Mouse (Mus musculus): ENCODE data around the gene Atf1. TPM values are rescaled to one million over a fixed set of nuclear protein-coding genes. Genes with fewer than 3 reads are reported as not detected.

Atf1 gene
- polyA plus RNA-seq, 2 experiments = 24.9 to 29.7 TPM

DNA sequence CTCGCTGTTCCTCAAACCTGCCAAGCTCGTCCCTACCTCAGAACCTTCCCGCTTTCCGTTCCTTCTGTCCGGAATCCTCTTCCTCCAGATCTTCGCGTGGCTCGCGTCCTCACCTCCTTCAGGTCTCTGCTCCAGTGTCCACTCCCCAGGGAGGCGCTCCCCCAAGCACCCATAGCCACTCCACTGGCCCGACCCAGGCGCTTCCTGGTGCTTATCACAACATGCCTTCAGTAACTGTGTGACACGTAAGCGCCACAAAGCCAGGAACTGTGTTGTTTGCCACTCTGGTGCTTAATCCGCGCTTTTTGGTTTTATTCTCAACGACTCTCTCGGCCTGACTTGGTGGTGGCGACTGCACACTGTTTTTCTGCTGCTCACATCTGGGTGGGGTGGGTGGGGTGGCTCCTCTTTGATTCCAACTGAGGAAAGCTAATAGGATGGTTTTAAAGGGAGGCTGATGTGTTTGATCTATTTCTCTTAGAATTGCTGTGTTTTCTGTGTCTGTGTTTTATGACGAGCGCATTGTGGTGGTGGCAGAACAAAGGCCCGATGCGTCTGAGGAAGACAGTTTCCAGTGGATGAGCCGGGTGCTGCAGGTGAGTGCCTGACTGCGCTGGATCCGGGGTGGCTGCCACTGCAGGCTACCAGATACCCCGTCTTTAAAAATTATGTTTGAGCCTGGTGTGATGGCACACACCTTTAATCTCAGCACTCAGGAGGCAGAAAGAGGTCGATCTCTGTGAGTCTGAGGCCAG, 44.9 kb upstream of the Atf1 start:
- no peak for TF ChIP-seq EP300 (IDR thresholded peaks at IDR 0.05; ENCODE audit: low read depth)
- ATAC-seq (ENCODE audit: insufficient read depth) = no peak
- no peaks in the 10 kb centered on the region for H3K27me3 ChIP-seq (ENCODE audit: control insufficient read depth, insufficient read depth, low read length)
- no peak overlapping the region for H3K4me2 ChIP-seq (ENCODE audit: low read depth)
- WGBS (ENCODE audit: insufficient replicate concordance) = 81% methylated on average over 28 of the region's 28 CpGs
- H3K9me3 ChIP-seq (ENCODE audit: control insufficient read depth, low read length) = no peaks in the 10 kb centered on the region
- no peak overlapping the region for H3K9ac ChIP-seq (replicated peaks)
- no peak overlapping the region for H3K4me3 ChIP-seq (ENCODE audit: insufficient read depth in 1 of 2, low read depth in 2 of 2, low read length in 2 of 2)
- no peak for DNase-seq (ENCODE audit: low read depth in 3 of 3, low spot score in 3 of 3)
- no peaks in the 10 kb centered on the region; the same call in 1 of the 2 replicates for H3K36me3 ChIP-seq (replicated peaks; ENCODE audit: control insufficient read depth, insufficient read depth, low read depth)
- H3K4me1 ChIP-seq (replicated peaks; ENCODE audit: control insufficient read depth in 2 of 2, insufficient read depth in 2 of 2, low read length in 1 of 2) = no peaks in the 10 kb centered on the region
- H3K27ac ChIP-seq = no peak overlapping the region

DNA sequence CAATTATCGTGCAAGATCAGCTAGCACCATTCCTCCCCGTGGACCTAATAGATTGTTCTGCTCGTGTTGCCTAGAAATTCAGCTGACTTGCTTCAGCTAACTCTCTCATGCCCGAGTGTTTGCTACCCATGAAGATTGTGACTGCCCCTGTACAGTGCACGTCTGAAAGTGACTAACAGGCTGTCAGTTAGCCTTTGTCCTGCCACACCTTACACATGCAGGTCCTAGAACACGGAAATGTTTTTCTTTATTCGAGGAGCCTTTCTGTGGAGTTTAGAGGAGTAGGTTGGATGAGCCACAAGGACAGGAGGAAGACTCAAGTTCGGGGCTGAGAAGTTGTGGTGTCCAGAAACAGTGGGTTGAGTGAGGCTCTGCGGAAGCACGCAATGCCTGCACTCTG, 44.1 kb upstream of the Atf1 start:
- Histone ChIP-seq H3K4me2 (ENCODE audit: low read depth) (no peak overlapping the region), H3K36me3 (replicated peaks; ENCODE audit: control insufficient read depth, insufficient read depth, low read depth) (no peaks in the 10 kb centered on the region; the same call in 1 of the 2 replicates), H3K4me1 (replicated peaks; ENCODE audit: control insufficient read depth in 2 of 2, insufficient read depth in 2 of 2, low read length in 1 of 2) (no peaks in the 10 kb centered on the region), H3K9ac (replicated peaks) (no peak overlapping the region), H3K27ac (no peak overlapping the region), H3K27me3 (ENCODE audit: control insufficient read depth, insufficient read depth, low read length) (no peaks in the 10 kb centered on the region), H3K9me3 (ENCODE audit: control insufficient read depth, low read length) (no peaks in the 10 kb centered on the region), H3K4me3 (ENCODE audit: insufficient read depth in 1 of 2, low read depth in 2 of 2, low read length in 2 of 2) (no peak overlapping the region)
- no peak for ATAC-seq (ENCODE audit: insufficient read depth)
- WGBS (ENCODE audit: insufficient replicate concordance) = 75% methylated on average over 10 of the region's 10 CpGs
- TF ChIP-seq CTCF (IDR thresholded peaks at IDR 0.05; ENCODE audit: low read depth) (no peak), EP300 (IDR thresholded peaks at IDR 0.05; ENCODE audit: low read depth) (no peak)
- DNase-seq (ENCODE audit: low read depth in 3 of 3, low spot score in 3 of 3) = no peak

DNA sequence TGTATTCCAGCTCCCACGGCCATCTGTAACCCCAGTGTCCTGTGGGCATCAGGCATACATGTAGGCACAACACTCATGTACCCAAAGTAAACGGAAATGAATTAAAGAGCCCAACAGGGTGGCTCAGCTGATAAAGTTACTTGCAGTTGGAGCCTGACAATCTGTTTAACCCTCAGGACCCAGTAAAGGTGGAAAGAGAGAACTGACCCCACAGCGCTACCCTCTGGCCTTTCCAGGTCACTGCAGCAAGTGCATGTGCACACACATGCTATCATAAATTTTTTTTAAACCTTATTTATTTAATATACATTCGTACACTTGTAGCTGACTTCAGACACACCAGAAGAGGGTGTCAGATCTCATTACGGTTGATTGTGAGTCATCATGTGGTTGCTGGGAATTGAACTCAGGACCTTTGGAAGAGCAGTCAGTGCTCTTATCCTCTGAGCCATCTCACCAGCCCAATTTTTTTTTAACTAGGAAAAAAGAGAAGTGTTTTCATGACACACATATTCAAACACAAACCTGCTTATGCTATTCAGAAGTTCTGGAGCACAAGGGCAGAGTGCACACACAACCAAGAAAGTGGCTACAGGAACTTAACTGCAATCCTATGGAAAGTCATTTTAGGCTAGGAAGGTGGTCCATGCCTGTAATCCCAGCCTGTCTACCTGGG, 42.7 kb upstream of the Atf1 start:
- WGBS (ENCODE audit: insufficient replicate concordance) = 65% methylated on average over 5 of the region's 5 CpGs
- no peaks in the 10 kb centered on the region; the same call in 1 of the 2 replicates for H3K36me3 ChIP-seq (replicated peaks; ENCODE audit: control insufficient read depth, insufficient read depth, low read depth)

DNA sequence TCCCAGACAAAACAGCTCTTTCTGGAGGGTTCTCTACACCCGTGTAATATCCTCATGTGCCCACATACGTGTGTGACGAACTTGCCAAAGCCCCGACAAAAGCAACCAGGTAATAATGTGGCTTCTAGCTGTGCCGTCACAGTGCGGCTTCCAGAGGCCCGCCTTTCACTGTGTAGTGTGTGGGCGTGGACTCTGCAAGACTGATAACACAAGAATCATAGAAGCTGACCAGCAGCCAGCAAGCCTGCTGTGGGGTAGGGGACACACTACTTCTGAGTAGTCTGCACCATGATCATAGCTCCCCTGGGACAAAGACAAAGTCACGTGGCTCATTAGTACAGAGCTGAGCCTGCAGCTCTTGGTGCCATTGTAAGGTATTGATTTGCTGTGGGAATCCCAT, 41.4 kb upstream of the Atf1 start:
- DNase-seq (ENCODE audit: low read depth in 3 of 3, low spot score in 3 of 3) = no peak
- Histone ChIP-seq H3K4me1 (replicated peaks; ENCODE audit: control insufficient read depth in 2 of 2, insufficient read depth in 2 of 2, low read length in 1 of 2) (no peaks in the 10 kb centered on the region), H3K4me2 (ENCODE audit: low read depth) (no peak overlapping the region), H3K36me3 (replicated peaks; ENCODE audit: control insufficient read depth, insufficient read depth, low read depth) (no peaks in the 10 kb centered on the region; the same call in 1 of the 2 replicates), H3K9me3 (ENCODE audit: control insufficient read depth, low read length) (no peaks in the 10 kb centered on the region), H3K27ac (no peak overlapping the region), H3K4me3 (ENCODE audit: insufficient read depth in 1 of 2, low read depth in 2 of 2, low read length in 2 of 2) (no peak overlapping the region), H3K9ac (replicated peaks) (no peak overlapping the region), H3K27me3 (ENCODE audit: control insufficient read depth, insufficient read depth, low read length) (no peaks in the 10 kb centered on the region)
- TF ChIP-seq EP300 (IDR thresholded peaks at IDR 0.05; ENCODE audit: low read depth) (no peak), CTCF (IDR thresholded peaks at IDR 0.05; ENCODE audit: low read depth) (no peak)
- 61% methylated on average over 9 of the region's 9 CpGs for WGBS (ENCODE audit: insufficient replicate concordance)
- no peak for ATAC-seq (ENCODE audit: insufficient read depth)

More for the DNA sequence above, 42.7 kb upstream of the Atf1 start:
- Histone ChIP-seq H3K27ac (no peak overlapping the region), H3K9ac (replicated peaks) (no peak overlapping the region), H3K27me3 (ENCODE audit: control insufficient read depth, insufficient read depth, low read length) (no peaks in the 10 kb centered on the region), H3K4me3 (ENCODE audit: insufficient read depth in 1 of 2, low read depth in 2 of 2, low read length in 2 of 2) (no peak overlapping the region), H3K9me3 (ENCODE audit: control insufficient read depth, low read length) (no peaks in the 10 kb centered on the region), H3K4me2 (ENCODE audit: low read depth) (no peak overlapping the region), H3K4me1 (replicated peaks; ENCODE audit: control insufficient read depth in 2 of 2, insufficient read depth in 2 of 2, low read length in 1 of 2) (no peaks in the 10 kb centered on the region)
- DNase-seq (ENCODE audit: low read depth in 3 of 3, low spot score in 3 of 3) (no peak), ATAC-seq (ENCODE audit: insufficient read depth) (no peak)
- no peak for TF ChIP-seq EP300 (IDR thresholded peaks at IDR 0.05; ENCODE audit: low read depth)
- TF ChIP-seq CTCF (IDR thresholded peaks at IDR 0.05; ENCODE audit: low read depth) = peak; percentile 55

DNA sequence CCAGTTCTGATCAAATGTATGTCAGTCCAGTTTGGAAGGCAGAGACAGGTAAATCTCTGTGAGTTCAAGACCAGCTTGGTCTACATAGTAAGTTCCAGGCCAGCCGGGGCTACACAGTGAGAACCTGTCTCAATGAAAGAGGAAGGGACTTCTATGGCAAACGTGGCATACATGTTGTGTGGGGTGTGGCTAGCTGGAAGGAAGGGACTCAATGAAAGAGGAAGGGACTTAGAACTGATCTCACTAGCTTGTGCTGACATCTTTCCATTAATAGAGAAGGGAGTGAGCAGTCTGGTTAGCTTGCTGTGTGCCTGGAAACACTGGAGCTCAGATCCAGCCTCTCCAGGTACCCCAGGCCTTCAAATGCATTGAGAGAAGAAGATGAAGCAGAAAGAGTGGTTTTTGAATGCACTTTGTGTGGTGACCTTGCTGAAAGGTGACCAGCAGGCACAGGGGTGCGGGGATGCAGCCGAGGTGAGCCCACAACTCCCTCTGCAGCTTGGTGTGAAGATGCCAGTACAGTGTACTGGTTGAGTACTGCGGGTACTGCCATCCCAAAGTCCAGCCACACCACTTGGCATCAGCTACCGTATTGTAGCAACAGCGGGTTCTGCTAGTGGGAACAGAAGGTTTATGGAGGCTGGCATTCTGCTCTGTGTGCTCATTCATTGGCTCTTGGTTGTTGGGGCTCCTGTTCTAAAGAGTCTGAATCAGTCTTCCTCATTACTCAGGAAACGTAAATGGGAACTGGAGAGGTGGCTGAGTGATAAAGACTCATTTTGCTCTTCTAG, 40.5 kb upstream of the Atf1 start:
- H3K4me2 ChIP-seq (ENCODE audit: low read depth) = no peak overlapping the region
- H3K9ac ChIP-seq (replicated peaks) = no peak overlapping the region
- H3K4me3 ChIP-seq (ENCODE audit: insufficient read depth in 1 of 2, low read depth in 2 of 2, low read length in 2 of 2) = no peak overlapping the region
- H3K4me1 ChIP-seq (replicated peaks; ENCODE audit: control insufficient read depth in 2 of 2, insufficient read depth in 2 of 2, low read length in 1 of 2) = no peaks in the 10 kb centered on the region
- H3K27me3 ChIP-seq (ENCODE audit: control insufficient read depth, insufficient read depth, low read length) = no peaks in the 10 kb centered on the region
- TF ChIP-seq EP300 (IDR thresholded peaks at IDR 0.05; ENCODE audit: low read depth) = no peak
- no peak for TF ChIP-seq CTCF (IDR thresholded peaks at IDR 0.05; ENCODE audit: low read depth)
- no peak overlapping the region for H3K27ac ChIP-seq
- no peak for ATAC-seq (ENCODE audit: insufficient read depth)
- 73% methylated on average over 8 of the region's 8 CpGs for WGBS (ENCODE audit: insufficient replicate concordance)
- no peaks in the 10 kb centered on the region; the same call in 1 of the 2 replicates for H3K36me3 ChIP-seq (replicated peaks; ENCODE audit: control insufficient read depth, insufficient read depth, low read depth)
- no peak for DNase-seq (ENCODE audit: low read depth in 3 of 3, low spot score in 3 of 3)
- H3K9me3 ChIP-seq (ENCODE audit: control insufficient read depth, low read length) = no peaks in the 10 kb centered on the region
